Mouse (Mus musculus): ENCODE results near the gene Ankrd6.

Gene Ankrd6

DNA sequence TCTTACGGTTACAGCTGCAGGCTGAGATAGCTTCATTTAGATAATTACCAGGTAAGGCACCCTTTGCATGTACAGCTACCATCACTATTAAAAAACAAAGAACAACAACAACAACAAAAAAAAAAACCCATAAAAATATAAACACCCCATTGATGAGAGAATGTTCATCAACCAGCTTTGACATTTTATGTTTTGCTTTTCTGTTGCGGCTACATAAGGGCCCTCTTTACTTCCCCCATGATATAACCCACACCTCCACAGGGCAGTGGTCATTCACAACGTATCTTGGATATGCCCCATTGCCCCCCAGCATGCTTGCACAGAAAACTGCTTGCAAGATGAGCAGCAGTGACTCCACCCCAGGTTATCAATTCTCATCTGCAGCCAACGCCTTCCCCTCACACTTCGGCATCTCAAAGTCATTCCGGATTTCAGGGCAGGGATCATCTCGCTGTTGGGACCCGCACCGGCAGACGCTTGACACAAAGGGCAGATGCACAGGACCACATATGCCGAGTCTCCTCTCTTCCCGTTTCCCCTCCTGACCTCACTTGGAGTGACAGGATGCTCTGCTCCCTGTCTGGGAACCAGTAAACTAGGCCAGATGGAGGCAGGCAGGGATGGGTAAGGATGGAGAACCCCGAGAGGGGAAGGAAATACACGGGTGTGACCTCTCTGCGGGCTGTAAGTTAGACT lies 87.7 kb downstream of the Ankrd6 start:
- ATAC-seq (ENCODE audit: insufficient number of reproducible peaks, low FRiP score, low TSS enrichment): no peak

GRCm38 (mm10) chr4:32862011-32862750 lies 88.5 kb downstream of the Ankrd6 start:
- ATAC-seq (ENCODE audit: insufficient number of reproducible peaks, low FRiP score, low TSS enrichment): no peak

GRCm38 (mm10) chr4:32860184-32860965 lies 90.3 kb downstream of the Ankrd6 start:
- ATAC-seq (ENCODE audit: insufficient number of reproducible peaks, low FRiP score, low TSS enrichment): no peak

DNA sequence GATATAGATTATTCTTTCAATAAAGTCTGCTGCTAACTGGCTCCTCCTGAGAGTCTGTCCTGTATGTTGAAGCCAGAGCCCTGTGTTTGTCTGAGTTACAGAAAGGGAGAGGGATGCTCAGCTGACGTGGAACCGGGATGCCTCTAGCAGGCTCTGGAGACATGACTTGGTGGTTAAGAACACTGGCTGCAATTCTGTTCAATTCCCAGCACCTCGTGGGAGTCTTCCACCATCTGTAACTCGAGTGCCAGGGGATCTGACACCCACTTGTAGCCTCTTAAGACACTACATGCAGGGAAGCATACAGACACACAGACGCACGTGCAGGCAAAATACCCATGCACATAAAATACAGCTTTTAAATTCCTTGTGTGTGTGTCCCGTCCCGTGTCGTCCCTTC lies 95.1 kb downstream of the Ankrd6 start:
- no peak for ATAC-seq (ENCODE audit: insufficient number of reproducible peaks, low FRiP score, low TSS enrichment)

DNA sequence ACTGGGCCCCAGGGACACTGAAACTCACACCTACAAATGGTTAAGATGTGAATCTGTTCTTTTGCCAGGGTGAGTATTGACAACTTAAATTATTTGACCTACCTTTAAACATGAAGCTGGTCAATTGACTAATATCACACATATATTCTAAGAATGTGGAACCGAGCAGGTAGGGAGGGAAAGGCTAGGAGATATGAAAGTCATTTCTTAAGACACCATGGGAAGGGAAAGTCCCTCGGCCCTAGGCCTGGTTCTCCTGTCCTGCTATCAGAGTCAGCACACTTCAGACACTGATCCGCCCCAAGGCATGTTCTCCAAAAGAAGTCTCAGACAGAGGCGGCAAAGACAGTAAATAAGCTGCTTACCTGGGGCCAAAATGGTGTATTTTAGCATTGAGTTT lies 95.7 kb downstream of the Ankrd6 start:
- ATAC-seq (ENCODE audit: insufficient number of reproducible peaks, low FRiP score, low TSS enrichment): no peak

DNA sequence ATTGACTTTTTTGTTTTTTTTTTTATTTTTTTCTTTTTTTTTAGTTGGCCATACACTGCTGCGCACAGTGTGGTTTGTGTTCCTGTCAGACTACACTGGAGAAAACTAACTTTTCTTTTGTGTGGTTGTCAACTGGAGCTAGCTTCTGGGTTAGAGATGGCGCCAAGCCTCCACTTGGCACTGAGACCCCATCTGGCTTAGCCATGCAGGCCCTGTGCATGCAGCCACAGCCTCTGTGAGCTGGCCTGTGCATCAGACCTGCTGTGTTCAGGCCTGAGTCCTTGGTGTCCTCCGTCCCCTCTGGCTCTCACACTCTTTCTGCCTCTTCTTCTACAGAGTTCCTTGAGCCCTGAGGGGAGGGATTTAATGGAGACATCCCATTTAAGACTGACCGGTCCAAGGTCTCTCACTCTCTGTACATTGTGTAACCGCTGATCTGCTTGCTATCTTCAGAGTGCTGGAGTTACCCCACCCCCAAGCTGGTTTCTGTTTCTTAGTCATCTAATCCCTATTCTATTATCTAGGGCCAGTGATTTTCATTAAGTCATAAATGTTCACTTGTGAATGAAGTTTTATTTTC lies 96.9 kb downstream of the Ankrd6 start:
- no peak for ATAC-seq (ENCODE audit: insufficient number of reproducible peaks, low FRiP score, low TSS enrichment)

DNA sequence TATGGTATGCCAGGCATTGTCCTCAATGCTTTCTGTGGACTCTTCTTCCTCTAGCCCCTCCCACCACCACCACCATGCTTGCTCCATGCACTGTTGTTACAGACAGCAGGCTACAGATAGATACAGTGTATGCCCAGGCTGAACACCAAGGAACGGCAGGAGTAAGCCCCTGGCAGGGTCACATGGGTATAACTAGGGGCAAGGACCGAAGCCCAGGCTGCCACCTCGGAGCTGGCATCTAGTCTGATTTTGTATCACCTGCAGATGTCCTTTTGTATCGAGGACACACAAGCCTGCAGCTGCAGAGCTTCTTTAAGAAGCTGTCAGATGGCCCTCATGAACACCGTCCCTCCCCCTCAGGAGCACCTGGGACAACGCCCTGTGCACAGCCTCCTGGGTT lies 97.8 kb downstream of the Ankrd6 start:
- ATAC-seq (ENCODE audit: insufficient number of reproducible peaks, low FRiP score, low TSS enrichment): no peak

DNA sequence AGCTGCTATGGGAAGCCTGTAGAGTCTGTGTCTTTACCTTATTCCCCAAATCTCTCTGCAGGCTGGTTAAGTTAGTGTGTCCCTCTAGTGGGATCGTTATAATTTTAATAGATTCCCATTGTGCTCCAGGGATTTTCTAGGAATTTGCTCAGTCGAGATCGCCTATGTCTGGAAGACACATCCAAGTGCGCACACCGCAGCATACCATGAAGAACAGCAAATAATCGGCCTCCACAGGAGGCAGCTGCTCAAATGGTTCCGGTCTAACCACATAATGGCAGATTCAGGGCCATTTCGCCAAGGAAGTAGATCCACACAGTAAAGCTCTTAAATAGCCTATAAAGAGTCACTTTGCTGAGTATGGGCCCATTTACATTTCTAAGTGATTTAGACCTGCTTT lies 98.3 kb downstream of the Ankrd6 start:
- no peak for ATAC-seq (ENCODE audit: insufficient number of reproducible peaks, low FRiP score, low TSS enrichment)

- ATAC-seq (ENCODE audit: insufficient number of reproducible peaks, low FRiP score, low TSS enrichment): no peak
Observed at GRCm38 (mm10) chr4:32838401-32838800, 112.2 kb downstream of the Ankrd6 start.

- ATAC-seq (ENCODE audit: insufficient number of reproducible peaks, low FRiP score, low TSS enrichment): no peak
Observed at GRCm38 (mm10) chr4:32836071-32836470, 114.6 kb downstream of the Ankrd6 start.

- ATAC-seq (ENCODE audit: insufficient number of reproducible peaks, low FRiP score, low TSS enrichment): no peak
Observed at GRCm38 (mm10) chr4:32834541-32834940, 116.1 kb downstream of the Ankrd6 start.

DNA sequence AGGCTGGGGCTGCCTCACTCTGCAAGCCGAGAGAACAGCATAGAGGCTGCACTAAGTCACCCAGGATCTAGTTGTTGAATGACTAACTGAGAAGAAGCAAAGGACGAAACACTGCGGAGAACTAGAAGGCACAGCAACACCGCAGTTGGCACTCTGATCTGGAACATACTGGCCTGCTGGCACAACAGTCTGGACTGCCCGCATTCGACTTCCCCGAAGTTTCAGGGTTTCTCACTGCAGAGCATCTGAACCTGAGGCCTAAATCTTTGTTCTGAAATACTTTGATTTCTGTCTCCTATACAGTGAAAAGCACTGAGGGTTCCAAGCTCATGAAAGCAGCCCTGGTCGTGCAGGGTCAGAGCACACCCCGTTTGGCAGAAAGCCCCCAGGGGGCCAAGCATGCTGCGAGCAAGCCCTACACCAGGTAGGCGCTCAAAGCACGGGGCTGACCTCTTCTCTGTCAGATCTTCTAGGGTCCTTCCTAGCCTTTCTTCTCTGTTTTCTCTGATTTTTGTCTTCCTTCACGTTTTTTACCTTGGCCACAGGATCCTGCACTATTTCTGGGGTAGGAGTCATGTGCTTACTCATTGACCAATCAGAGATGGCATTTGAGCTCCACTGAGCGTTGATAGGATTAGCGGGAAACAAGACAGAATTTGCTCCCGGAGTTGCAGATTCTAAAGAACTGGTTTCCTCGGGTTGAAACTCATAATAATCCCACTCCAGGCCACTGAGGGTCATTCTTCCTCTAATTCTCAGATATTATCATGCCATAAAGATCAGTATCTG lies 117.0 kb downstream of the Ankrd6 start:
- ATAC-seq (ENCODE audit: insufficient number of reproducible peaks, low FRiP score, low TSS enrichment): peak; percentile 83

GRCm38 (mm10) chr4:32829316-32829715 lies 121.3 kb downstream of the Ankrd6 start:
- ATAC-seq (ENCODE audit: insufficient number of reproducible peaks, low FRiP score, low TSS enrichment): no peak

DNA sequence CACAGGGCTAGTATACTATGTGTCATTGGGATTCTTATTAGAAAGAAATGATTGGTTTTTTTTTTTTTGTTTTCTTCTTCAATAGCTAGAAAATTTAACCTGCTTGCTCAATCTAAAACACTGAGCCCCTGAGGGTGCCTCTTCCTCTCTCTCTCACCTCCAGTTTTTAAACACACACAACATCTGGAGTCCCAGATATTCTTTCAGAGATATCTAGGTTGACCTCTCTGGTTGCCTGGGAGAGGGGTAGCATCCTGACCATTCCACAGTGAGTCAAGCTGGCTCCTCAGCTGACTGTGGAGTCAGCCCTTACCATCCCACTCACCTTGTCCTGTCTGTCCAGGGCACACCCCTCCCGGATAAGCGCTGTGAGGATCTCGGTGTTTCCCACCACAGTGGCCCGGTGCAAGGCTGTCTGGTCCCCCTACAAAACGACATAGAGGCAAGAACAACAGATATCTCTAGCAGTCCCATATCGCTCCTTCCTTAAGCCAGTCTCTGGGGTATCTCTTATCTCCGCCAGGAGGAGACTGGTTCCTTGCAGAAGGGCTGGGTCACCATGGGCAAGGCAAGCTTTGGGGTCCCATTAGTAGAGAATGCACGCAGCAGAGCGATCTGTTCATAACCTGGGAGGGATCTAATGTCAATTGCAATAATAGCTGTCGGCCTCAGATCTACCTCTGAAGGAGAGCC lies 122.1 kb downstream of the Ankrd6 start:
- no peak for ATAC-seq (ENCODE audit: insufficient number of reproducible peaks, low FRiP score, low TSS enrichment)

GRCm38 (mm10) chr4:32826925-32827324 lies 123.7 kb downstream of the Ankrd6 start:
- peak; percentile 74 for ATAC-seq (ENCODE audit: insufficient number of reproducible peaks, low FRiP score, low TSS enrichment)

- peak; percentile 64; the same call in 1 of the 2 replicates for ATAC-seq (ENCODE audit: insufficient number of reproducible peaks, low FRiP score, low TSS enrichment)
Observed at GRCm38 (mm10) chr4:32824254-32824653, 126.4 kb downstream of the Ankrd6 start.

GRCm38 (mm10) chr4:32820676-32821075 lies 130.0 kb downstream of the Ankrd6 start:
- no peak for ATAC-seq (ENCODE audit: insufficient number of reproducible peaks, low FRiP score, low TSS enrichment)

DNA sequence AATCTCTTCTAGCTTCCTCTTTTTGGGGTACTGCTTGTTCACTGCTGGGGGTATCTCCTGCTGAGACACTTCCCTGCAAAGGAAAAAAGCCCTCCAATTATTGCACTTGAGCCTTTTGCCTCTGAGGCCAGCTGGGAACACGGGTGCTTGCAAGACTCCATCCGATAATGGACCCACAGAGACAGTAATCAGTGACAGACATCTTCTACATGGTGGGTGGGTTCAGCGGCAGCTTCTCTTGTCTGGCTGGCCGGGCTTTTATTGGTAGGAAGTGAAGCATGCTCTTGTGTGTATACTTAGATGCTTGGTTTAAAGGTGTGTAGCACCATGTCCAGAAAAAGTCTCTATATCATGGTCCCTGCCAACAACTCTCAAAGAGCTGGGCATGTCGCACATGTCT lies 133.2 kb downstream of the Ankrd6 start:
- no peak for ATAC-seq (ENCODE audit: insufficient number of reproducible peaks, low FRiP score, low TSS enrichment)

- peak; percentile 14; the same call in 1 of the 2 replicates for ATAC-seq (ENCODE audit: insufficient number of reproducible peaks, low FRiP score, low TSS enrichment)
Observed at GRCm38 (mm10) chr4:32800577-32801170, 150.0 kb downstream of the Ankrd6 start.

Measured in cerebellum, adult (tissue).